Mouse (Mus musculus) hindbrain, embryonic 13.5 days (tissue): ENCODE measurements around the gene Tdp1. TPM values are rescaled to one million over a fixed set of nuclear protein-coding genes. Genes with fewer than 3 reads are reported as not detected.

Source experiments
- ATAC-seq: fragments of 200-750 bp; cut with Nextera tagmentation; 2 replicates; pipeline ENCODE4 v1.8.0; 2017; ENCODE audit warnings: moderate TSS enrichment; ENCODE audit not compliant: low FRiP score
- H3K27ac ChIP-seq: fragments of 300-500 bp; sonication (generic); 2 replicates; pipeline ENCODE4 v1.5.1; 2015; ENCODE audit warnings: inconsistent platforms, mild to moderate bottlenecking, moderate library complexity
- H3K27me3 ChIP-seq: fragments of 300-500 bp; sonication (generic); 2 replicates; pipeline ENCODE4 v1.6.1; 2015; ENCODE audit warnings: mild to moderate bottlenecking, inconsistent platforms
- H3K36me3 ChIP-seq: fragments of 300-500 bp; sonication (generic); 2 replicates; pipeline ENCODE4 v1.6.1; 2015; ENCODE audit warnings: mild to moderate bottlenecking, inconsistent platforms
- H3K4me1 ChIP-seq: fragments of 300-500 bp; sonication (generic); replicated peaks from 2 replicates; pipeline ENCODE4 v1.6.1; 2015; ENCODE audit warnings: inconsistent platforms
- H3K4me2 ChIP-seq: fragments of 300-500 bp; sonication (generic); 2 replicates; pipeline ENCODE4 v1.6.1; 2015; ENCODE audit warnings: inconsistent platforms, mild to moderate bottlenecking, moderate library complexity
- H3K4me3 ChIP-seq: fragments of 300-500 bp; sonication (generic); 2 replicates; pipeline ENCODE4 v1.5.1; 2015; ENCODE audit warnings: mild to moderate bottlenecking, inconsistent platforms
- H3K9ac ChIP-seq: fragments of 300-500 bp; sonication (generic); 2 replicates; pipeline ENCODE4 v1.6.1; 2015; ENCODE audit warnings: mild to moderate bottlenecking, inconsistent platforms
- H3K9me3 ChIP-seq: fragments of 300-500 bp; sonication (generic); 2 replicates; pipeline ENCODE4 v1.6.1; 2016; ENCODE audit warnings: inconsistent platforms
- WGBS: fragments of 180-500 bp; shearing (Covaris S2); methylation state at CpG from one replicate; pipeline ENCODE4 v1.1.7; 2015; 5-methylcytosine and 5-hydroxymethylcytosine counted together
- polyA plus RNA-seq: library from polyadenylated mRNA; unstranded; fragments of >200 nt; fragmentation: Nextera tagmentation; extraction: Ambion mirVana; gene quantifications from 2 replicates; pipeline ENCODE4 v1.2.1, GENCODE M21; 2015

Tdp1 gene
- polyA plus RNA-seq, 1 experiment from 2014 or later, result 52.3 TPM

GRCm38 (mm10) chr12:99860981-99861380, 23.3 kb upstream of the Tdp1 start:
- Histone ChIP-seq H3K9ac (no peak overlapping the region), H3K4me1 (peaks cover 13% of the 10 kb centered on the region; the same call in 1 of the 2 replicates), H3K4me3 (no peak overlapping the region), H3K27me3 (no peaks in the 10 kb centered on the region), H3K36me3 (no peaks in the 10 kb centered on the region), H3K27ac (no peak overlapping the region), H3K4me2 (no peak overlapping the region), H3K9me3 (no peaks in the 10 kb centered on the region)
- WGBS, result 86% methylated on average over 4 of the region's 4 CpGs
- ATAC-seq, result no peak

DNA sequence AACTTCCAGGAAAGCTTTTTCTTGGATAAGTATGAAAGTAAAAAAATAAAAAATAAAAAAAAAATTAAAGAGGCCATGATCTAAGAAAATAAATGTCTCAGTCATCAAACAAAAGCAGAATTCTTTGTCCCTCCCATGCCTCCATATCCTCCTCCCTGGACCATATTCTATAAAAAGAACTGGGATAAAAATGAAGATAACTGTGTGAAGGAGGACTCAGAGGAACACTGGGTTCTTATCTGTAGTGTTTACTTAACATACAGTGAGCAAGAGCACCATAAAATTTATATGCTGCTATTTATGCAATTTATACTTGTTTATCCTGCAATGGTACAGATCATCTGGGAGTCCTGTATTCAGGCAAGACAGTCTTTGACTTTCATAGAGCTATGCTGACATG, 19.7 kb upstream of the Tdp1 start:
- Histone ChIP-seq H3K4me3 (no peak overlapping the region), H3K27me3 (no peaks in the 10 kb centered on the region), H3K36me3 (no peaks in the 10 kb centered on the region), H3K27ac (no peak overlapping the region), H3K9me3 (no peaks in the 10 kb centered on the region), H3K9ac (no peak overlapping the region), H3K4me1 (no peaks in the 10 kb centered on the region), H3K4me2 (no peak overlapping the region)
- ATAC-seq, result no peak

DNA sequence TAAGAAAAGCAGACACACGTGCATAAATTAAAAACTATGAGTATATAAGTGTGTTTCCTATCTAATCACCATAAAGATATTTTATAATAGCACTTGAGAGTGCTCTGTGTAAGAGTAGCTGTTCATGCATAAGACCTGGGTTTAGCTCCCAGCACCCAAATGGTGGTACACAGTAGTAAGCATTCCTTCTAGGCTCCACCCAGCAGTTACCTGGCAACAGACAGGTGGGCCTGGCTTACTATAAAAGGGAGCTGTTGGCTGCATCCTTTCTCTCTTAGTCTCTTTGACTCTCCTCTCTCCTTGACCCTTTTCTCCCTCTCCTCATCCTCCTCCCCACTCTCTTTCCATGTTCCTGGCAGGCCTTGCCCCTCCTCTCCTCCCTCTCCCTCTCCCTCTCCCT, 15.5 kb upstream of the Tdp1 start:
- no peak overlapping the region for H3K27ac ChIP-seq
- H3K4me2 ChIP-seq, result no peak overlapping the region
- 74% methylated on average over 1 of the region's 1 CpGs for WGBS
- no peaks in the 10 kb centered on the region for H3K27me3 ChIP-seq
- no peak overlapping the region for H3K4me3 ChIP-seq
- no peaks in the 10 kb centered on the region for H3K9me3 ChIP-seq
- H3K4me1 ChIP-seq, result no peaks in the 10 kb centered on the region
- ATAC-seq, result no peak
- no peaks in the 10 kb centered on the region for H3K36me3 ChIP-seq
- H3K9ac ChIP-seq, result no peak overlapping the region

- 52% methylated on average over 3 of the region's 3 CpGs for WGBS
- no peak for ATAC-seq
Measured at GRCm38 (mm10) chr12:99873443-99873842, 10.9 kb upstream of the Tdp1 start.

DNA sequence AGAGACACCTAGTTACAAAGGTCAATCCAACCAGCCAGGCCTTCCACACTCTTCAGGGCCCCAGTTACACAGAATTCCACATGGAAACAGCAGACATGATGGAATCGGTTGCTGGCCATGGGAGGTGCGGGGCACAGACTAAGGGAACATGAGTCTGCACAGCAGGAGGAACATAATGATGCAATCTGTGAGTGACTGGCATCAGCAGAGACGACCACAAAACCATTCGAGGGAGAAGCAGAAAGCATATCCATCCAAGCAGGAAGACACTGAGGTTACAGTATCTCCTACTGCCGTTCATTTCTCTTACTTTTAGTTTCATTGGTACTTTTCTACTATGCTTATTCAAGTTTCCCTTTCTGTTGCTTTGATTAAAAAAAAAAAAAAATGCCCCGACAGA, 9.7 kb upstream of the Tdp1 start:
- no peaks in the 10 kb centered on the region for H3K9me3 ChIP-seq
- H3K36me3 ChIP-seq, result no peaks in the 10 kb centered on the region
- 81% methylated on average over 6 of the region's 6 CpGs for WGBS
- no peaks in the 10 kb centered on the region for H3K27me3 ChIP-seq
- H3K27ac ChIP-seq, result no peak overlapping the region
- ATAC-seq, result no peak
- H3K9ac ChIP-seq, result no peak overlapping the region
- no peaks in the 10 kb centered on the region for H3K4me1 ChIP-seq
- no peak overlapping the region for H3K4me3 ChIP-seq
- H3K4me2 ChIP-seq, result no peak overlapping the region

More at GRCm38 (mm10) chr12:99873443-99873842, 10.9 kb upstream of the Tdp1 start:
- Histone ChIP-seq H3K4me2 (no peak overlapping the region), H3K9me3 (no peaks in the 10 kb centered on the region), H3K4me3 (no peak overlapping the region), H3K4me1 (no peaks in the 10 kb centered on the region), H3K27ac (no peak overlapping the region), H3K27me3 (no peaks in the 10 kb centered on the region), H3K9ac (no peak overlapping the region), H3K36me3 (no peaks in the 10 kb centered on the region)

DNA sequence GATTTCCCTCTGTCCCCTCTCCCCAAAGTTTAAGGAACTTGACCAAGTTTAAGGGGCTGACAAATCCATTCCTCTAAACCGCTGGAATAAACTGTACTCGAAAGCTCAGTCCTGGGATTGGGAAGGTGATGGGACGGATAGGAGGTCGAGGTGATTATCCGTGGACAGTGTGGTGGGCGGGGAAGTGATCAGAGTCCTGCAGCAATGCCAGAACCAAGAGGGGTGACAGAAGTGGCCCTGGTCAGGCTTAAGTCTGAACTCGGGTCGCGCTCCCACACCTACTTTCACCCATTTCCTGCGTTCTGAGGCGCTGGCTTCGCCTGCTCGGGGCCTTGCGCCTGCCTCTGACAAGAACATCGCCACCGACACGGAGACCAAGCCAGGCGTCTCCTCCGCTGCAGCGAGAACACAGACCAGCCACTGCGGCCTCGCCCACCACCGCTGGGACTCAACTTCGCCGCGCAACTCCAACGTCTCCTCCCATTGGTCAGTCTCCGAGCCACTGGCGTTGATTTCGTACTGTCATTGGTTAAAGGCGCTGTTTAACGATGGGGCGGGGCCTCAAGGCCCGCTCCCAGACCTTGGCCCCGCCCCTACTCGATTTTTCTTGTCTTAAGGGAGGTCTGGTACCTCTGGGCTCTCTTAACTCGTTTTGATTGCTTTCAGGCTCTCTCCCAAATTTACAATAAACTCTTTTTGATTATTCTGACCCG, 1.2 kb upstream of the Tdp1 start:
- Histone ChIP-seq H3K4me1 (peaks cover 30% of the 10 kb centered on the region), H3K9me3 (no peaks in the 10 kb centered on the region), H3K27ac (peak overlapping the region; percentile 87; the same call in 1 of the 2 replicates), H3K4me3 (peak overlapping the region; percentile 71), H3K4me2 (peak overlapping the region; percentile 91), H3K9ac (peak overlapping the region; percentile 90), H3K36me3 (peaks cover 4% of the 10 kb centered on the region; the same call in 1 of the 2 replicates), H3K27me3 (no peaks in the 10 kb centered on the region)
- WGBS, result under 1% methylated on average over 38 of the region's 38 CpGs
- ATAC-seq, result peak; percentile 94

- ATAC-seq, result peak; percentile 73
- Histone ChIP-seq H3K36me3 (peaks cover 4% of the 10 kb centered on the region; the same call in 1 of the 2 replicates), H3K27me3 (no peaks in the 10 kb centered on the region), H3K4me2 (peak overlapping the region; percentile 91), H3K4me3 (peak overlapping the region; percentile 71), H3K4me1 (peaks cover 30% of the 10 kb centered on the region), H3K9ac (peak overlapping the region; percentile 90), H3K27ac (peak overlapping the region; percentile 87), H3K9me3 (no peaks in the 10 kb centered on the region)
- 0% methylated on average over 11 of the region's 11 CpGs for WGBS
Measured at GRCm38 (mm10) chr12:99883713-99884105, 608 bp upstream of the Tdp1 start.

GRCm38 (mm10) chr12:99885282-99885901, 1.1 kb downstream of the Tdp1 start:
- 41% methylated on average over 8 of the region's 8 CpGs for WGBS
- H3K36me3 ChIP-seq, result peaks cover 4% of the 10 kb centered on the region; the same call in 1 of the 2 replicates
- H3K4me2 ChIP-seq, result peak overlapping the region; percentile 91
- no peaks in the 10 kb centered on the region for H3K9me3 ChIP-seq
- peaks cover 30% of the 10 kb centered on the region for H3K4me1 ChIP-seq
- H3K9ac ChIP-seq, result peak overlapping the region; percentile 90
- no peaks in the 10 kb centered on the region for H3K27me3 ChIP-seq
- peak overlapping the region; percentile 71 for H3K4me3 ChIP-seq
- ATAC-seq, result no peak
- H3K27ac ChIP-seq, result no peak overlapping the region

- Histone ChIP-seq H3K27me3 (no peaks in the 10 kb centered on the region), H3K27ac (no peak overlapping the region), H3K4me1 (no peaks in the 10 kb centered on the region), H3K4me3 (no peak overlapping the region), H3K9me3 (no peaks in the 10 kb centered on the region), H3K36me3 (peaks cover 73% of the 10 kb centered on the region), H3K9ac (no peak overlapping the region), H3K4me2 (no peak overlapping the region)
- ATAC-seq, result no peak
- 90% methylated on average over 4 of the region's 4 CpGs for WGBS
Measured at GRCm38 (mm10) chr12:99897846-99898245, 13.5 kb downstream of the Tdp1 start.

GRCm38 (mm10) chr12:99898248-99898870, 14.0 kb downstream of the Tdp1 start:
- H3K27ac ChIP-seq, result no peak overlapping the region
- H3K4me1 ChIP-seq, result no peaks in the 10 kb centered on the region; the same call in 1 of the 2 replicates
- H3K9ac ChIP-seq, result no peak overlapping the region
- no peak overlapping the region for H3K4me3 ChIP-seq
- no peaks in the 10 kb centered on the region for H3K27me3 ChIP-seq
- no peak overlapping the region for H3K4me2 ChIP-seq
- H3K36me3 ChIP-seq, result peaks cover 70% of the 10 kb centered on the region
- no peaks in the 10 kb centered on the region for H3K9me3 ChIP-seq
- 87% methylated on average over 16 of the region's 16 CpGs for WGBS
- no peak for ATAC-seq

DNA sequence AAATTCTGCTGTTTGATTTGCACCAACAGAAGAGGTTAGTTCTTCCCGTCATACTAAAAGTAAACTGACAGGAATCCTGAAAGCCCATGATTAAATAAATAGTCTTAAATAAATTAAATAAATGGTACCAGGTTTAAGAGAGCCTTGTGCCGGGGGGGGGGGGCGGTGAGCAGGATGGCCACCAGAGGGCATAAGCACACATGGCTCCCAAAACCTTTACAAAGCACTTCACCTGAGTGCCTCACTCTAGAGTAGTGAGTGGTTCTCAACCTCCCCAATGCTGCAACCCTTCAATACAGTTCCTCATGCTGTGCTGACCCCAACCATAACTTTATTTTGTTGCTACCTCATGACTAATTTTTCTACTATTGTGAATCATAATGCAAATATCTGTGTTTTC, 15.7 kb downstream of the Tdp1 start:
- ATAC-seq, result no peak
- H3K27me3 ChIP-seq, result no peaks in the 10 kb centered on the region
- H3K4me3 ChIP-seq, result no peak overlapping the region
- H3K4me1 ChIP-seq, result no peaks in the 10 kb centered on the region; the same call in 1 of the 2 replicates
- no peak overlapping the region for H3K27ac ChIP-seq
- H3K4me2 ChIP-seq, result no peak overlapping the region
- 78% methylated on average over 2 of the region's 3 CpGs for WGBS
- peaks cover 67% of the 10 kb centered on the region for H3K36me3 ChIP-seq
- no peaks in the 10 kb centered on the region for H3K9me3 ChIP-seq
- H3K9ac ChIP-seq, result no peak overlapping the region

DNA sequence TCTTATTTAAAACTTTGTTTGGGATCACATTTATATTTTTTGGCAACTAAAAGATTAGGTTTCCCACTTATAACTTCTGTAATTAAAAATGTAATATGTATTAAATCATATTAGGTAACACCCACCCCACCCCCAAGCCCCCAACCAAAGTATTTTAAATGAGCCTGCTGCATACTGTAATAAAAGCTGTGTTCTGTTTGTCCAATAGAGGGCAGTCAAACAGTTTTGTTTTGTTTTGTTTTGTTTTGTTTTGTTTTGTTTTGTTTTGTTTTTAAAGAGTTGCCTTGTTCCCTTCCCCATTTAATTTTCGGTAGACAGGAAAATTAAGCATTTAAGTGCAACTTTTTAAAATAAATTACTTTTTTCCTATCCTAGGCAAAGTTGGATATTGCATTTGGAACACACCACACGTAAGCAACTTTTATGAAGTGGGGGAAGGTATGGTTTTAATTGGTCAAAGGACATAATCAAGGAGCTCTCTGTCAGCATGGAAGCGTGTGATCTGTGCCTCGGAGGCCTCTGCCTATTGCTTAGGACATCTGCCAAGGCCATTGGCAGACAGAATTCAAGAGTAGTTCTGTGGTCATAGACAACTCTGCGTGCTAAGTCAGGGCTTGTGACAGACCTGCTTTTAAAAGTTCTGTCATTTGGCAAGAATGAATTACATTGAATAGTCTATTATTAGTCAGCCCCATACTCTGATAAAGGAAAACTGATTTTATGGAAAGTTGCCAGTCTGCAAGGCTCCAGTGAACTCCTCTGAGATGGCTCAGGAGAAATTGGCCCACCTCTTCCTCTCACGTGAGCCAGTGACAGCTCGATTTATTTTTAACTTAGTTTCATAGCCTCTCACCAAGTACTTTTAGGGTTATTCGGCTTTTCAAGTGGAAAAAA, 17.9 kb downstream of the Tdp1 start:
- 86% methylated on average over 8 of the region's 8 CpGs for WGBS
- H3K27me3 ChIP-seq, result no peaks in the 10 kb centered on the region
- H3K36me3 ChIP-seq, result peaks cover 69% of the 10 kb centered on the region
- no peak overlapping the region for H3K4me3 ChIP-seq
- H3K4me2 ChIP-seq, result no peak overlapping the region
- no peak overlapping the region for H3K9ac ChIP-seq
- no peaks in the 10 kb centered on the region; the same call in 1 of the 2 replicates for H3K4me1 ChIP-seq
- H3K9me3 ChIP-seq, result no peaks in the 10 kb centered on the region
- no peak for ATAC-seq
- H3K27ac ChIP-seq, result no peak overlapping the region
